Mouse (Mus musculus) G1E (cell line): Measurements from ENCODE around the gene Ptgfrn.

Source experiments
- GATA1 ChIP-seq: IDR thresholded peaks from 2 replicates; pipeline ENCODE4 v1.6.1; 2012; ENCODE audit warnings: borderline replicate concordance, low read length, inconsistent platforms, mixed read lengths
- POLR2AphosphoS5 ChIP-seq: IDR thresholded peaks from 2 replicates; pipeline ENCODE4 v1.6.1; 2012; ENCODE audit warnings: low read depth, low read length, inconsistent platforms; ENCODE audit not compliant: insufficient replicate concordance

DNA sequence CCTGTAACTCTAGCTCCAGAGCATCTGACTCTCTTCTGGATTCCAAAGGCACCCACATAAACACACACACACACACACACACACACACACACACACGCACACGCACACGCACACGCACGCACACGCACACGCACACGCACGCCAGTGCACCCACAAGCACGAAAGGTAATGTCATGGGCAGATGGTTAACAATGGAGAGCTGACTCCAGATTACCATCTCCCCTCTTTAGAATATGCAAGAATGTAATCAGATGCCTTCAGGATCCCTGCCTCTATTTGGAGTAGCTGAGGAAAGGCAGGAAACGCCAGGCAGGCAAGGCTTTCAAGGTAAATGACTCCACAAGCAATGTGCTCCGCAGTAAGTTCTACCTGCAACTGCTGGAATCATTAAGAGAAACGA, 17.9 kb downstream of the Ptgfrn start:
- no peak for TF ChIP-seq POLR2AphosphoS5
- no peak for TF ChIP-seq GATA1
